Mouse (Mus musculus) neural tube, embryonic 15.5 days (tissue): ENCODE measurements around the gene Mepe. TPM values are rescaled to one million over a fixed set of nuclear protein-coding genes. Genes with fewer than 3 reads are reported as not detected.
A peak's percentile ranks its signal among the peaks of the same experiment; 100 is the strongest.

Experiments
- ATAC-seq: fragments of 200-750 bp; cut with Nextera tagmentation; 2 replicates; pipeline ENCODE4 v1.8.0; 2017; ENCODE audit warnings: mild to moderate bottlenecking, moderate TSS enrichment, moderate library complexity; ENCODE audit not compliant: low FRiP score
- H3K27ac ChIP-seq: fragments of 300-500 bp; sonication (generic); replicated peaks from 2 replicates; pipeline ENCODE4 v1.5.1; 2015; ENCODE audit warnings: mild to moderate bottlenecking, inconsistent platforms
- H3K27me3 ChIP-seq: fragments of 300-500 bp; sonication (generic); replicated peaks from 2 replicates; pipeline ENCODE4 v1.6.1; 2015; ENCODE audit warnings: inconsistent platforms
- H3K36me3 ChIP-seq: fragments of 300-500 bp; sonication (generic); 2 replicates; pipeline ENCODE4 v1.6.1; 2015; ENCODE audit warnings: inconsistent platforms
- H3K4me1 ChIP-seq: fragments of 300-500 bp; sonication (generic); 2 replicates; pipeline ENCODE4 v1.6.1; 2015; ENCODE audit warnings: inconsistent platforms
- H3K4me2 ChIP-seq: fragments of 300-500 bp; sonication (generic); 2 replicates; pipeline ENCODE4 v1.6.1; 2015; ENCODE audit warnings: inconsistent platforms, mild to moderate bottlenecking, moderate library complexity
- H3K4me3 ChIP-seq: fragments of 300-500 bp; sonication (generic); replicated peaks from 2 replicates; pipeline ENCODE4 v1.5.1; 2015; ENCODE audit warnings: mild to moderate bottlenecking, inconsistent platforms
- H3K9ac ChIP-seq: fragments of 300-500 bp; sonication (generic); replicated peaks from 2 replicates; pipeline ENCODE4 v1.6.1; 2015; ENCODE audit warnings: mild to moderate bottlenecking, inconsistent platforms
- H3K9me3 ChIP-seq: fragments of 300-500 bp; sonication (generic); replicated peaks from 2 replicates; pipeline ENCODE4 v1.6.1; 2016; ENCODE audit warnings: inconsistent platforms
- WGBS: fragments of 180-500 bp; shearing (Covaris S2); methylation state at CpG from one replicate; pipeline ENCODE4 v1.1.7; 2015; ENCODE audit warnings: mixed read lengths; 5-methylcytosine and 5-hydroxymethylcytosine counted together
- polyA plus RNA-seq: library from polyadenylated mRNA; unstranded; fragments of >200 nt; fragmentation: Nextera tagmentation; extraction: Ambion mirVana; gene quantifications from 2 replicates; pipeline ENCODE4 v1.2.1, GENCODE M21; 2015

Mepe gene
- polyA plus RNA-seq, 1 experiment from 2014 or later: not detected

- H3K4me1 ChIP-seq: no peaks in the 10 kb centered on the region
- no peaks in the 10 kb centered on the region for H3K9me3 ChIP-seq
- no peak overlapping the region for H3K4me2 ChIP-seq
- no peak overlapping the region for H3K9ac ChIP-seq
- H3K4me3 ChIP-seq: no peak overlapping the region
- H3K27ac ChIP-seq: no peak overlapping the region
- WGBS: 77% methylated on average over 5 of the region's 5 CpGs
- H3K27me3 ChIP-seq: no peaks in the 10 kb centered on the region
- ATAC-seq: no peak
- no peaks in the 10 kb centered on the region for H3K36me3 ChIP-seq
These were observed 32.4 kb downstream of the Mepe start for GRCm38 (mm10) chr5:104357575-104357974.

- ATAC-seq: no peak
- no peaks in the 10 kb centered on the region for H3K4me1 ChIP-seq
- H3K36me3 ChIP-seq: no peaks in the 10 kb centered on the region
- 67% methylated on average over 7 of the region's 7 CpGs for WGBS
- H3K9me3 ChIP-seq: no peaks in the 10 kb centered on the region
- no peak overlapping the region for H3K9ac ChIP-seq
- no peak overlapping the region for H3K27ac ChIP-seq
- no peaks in the 10 kb centered on the region for H3K27me3 ChIP-seq
- H3K4me3 ChIP-seq: no peak overlapping the region
- H3K4me2 ChIP-seq: no peak overlapping the region
These were observed 33.5 kb downstream of the Mepe start for GRCm38 (mm10) chr5:104358592-104358991.

- Histone ChIP-seq H3K27ac (no peak overlapping the region), H3K27me3 (no peaks in the 10 kb centered on the region), H3K9me3 (no peaks in the 10 kb centered on the region), H3K4me2 (no peak overlapping the region), H3K36me3 (no peaks in the 10 kb centered on the region), H3K4me1 (no peaks in the 10 kb centered on the region), H3K4me3 (no peak overlapping the region), H3K9ac (no peak overlapping the region)
- 44% methylated on average over 6 of the region's 6 CpGs for whole genome bisulfite sequencing
- no peak for ATAC-seq
These were observed 34.1 kb downstream of the Mepe start for GRCm38 (mm10) chr5:104359257-104359656.

GRCm38 (mm10) chr5:104370580-104370979 is 45.5 kb downstream of the Mepe start:
- Histone ChIP-seq H3K27me3 (no peaks in the 10 kb centered on the region), H3K27ac (no peak overlapping the region), H3K4me2 (no peak overlapping the region), H3K4me1 (0 out of 2 replicates have a peak, but pooled peaks cover 3% of the 10 kb centered on the region), H3K36me3 (no peaks in the 10 kb centered on the region), H3K4me3 (no peak overlapping the region), H3K9ac (no peak overlapping the region), H3K9me3 (no peaks in the 10 kb centered on the region)
- WGBS: 87% methylated on average over 5 of the region's 5 CpGs
- no peak for ATAC-seq

- Histone ChIP-seq H3K27me3 (no peaks in the 10 kb centered on the region), H3K27ac (no peak overlapping the region), H3K9ac (no peak overlapping the region), H3K4me3 (no peak overlapping the region), H3K4me1 (0 out of 2 replicates have a peak, but pooled peaks cover 3% of the 10 kb centered on the region), H3K4me2 (no peak overlapping the region), H3K36me3 (no peaks in the 10 kb centered on the region), H3K9me3 (no peaks in the 10 kb centered on the region)
- ATAC-seq: no peak
- WGBS: 90% methylated on average over 4 of the region's 4 CpGs
These were observed 46.2 kb downstream of the Mepe start for GRCm38 (mm10) chr5:104371284-104371683.

GRCm38 (mm10) chr5:104373648-104374307 is 48.6 kb downstream of the Mepe start:
- no peak overlapping the region for H3K4me3 ChIP-seq
- no peaks in the 10 kb centered on the region for H3K36me3 ChIP-seq
- H3K27ac ChIP-seq: no peak overlapping the region
- no peaks in the 10 kb centered on the region for H3K27me3 ChIP-seq
- ATAC-seq: no peak
- WGBS: 85% methylated on average over 4 of the region's 4 CpGs
- H3K4me1 ChIP-seq: 0 out of 2 replicates have a peak, but pooled peaks cover 3% of the 10 kb centered on the region
- H3K9me3 ChIP-seq: no peaks in the 10 kb centered on the region
- no peak overlapping the region for H3K4me2 ChIP-seq
- no peak overlapping the region for H3K9ac ChIP-seq

GRCm38 (mm10) chr5:104374308-104374660 is 49.2 kb downstream of the Mepe start:
- no peaks in the 10 kb centered on the region for H3K27me3 ChIP-seq
- no peak overlapping the region for H3K4me3 ChIP-seq
- no peaks in the 10 kb centered on the region for H3K36me3 ChIP-seq
- 0 out of 2 replicates have a peak, but pooled peaks cover 3% of the 10 kb centered on the region for H3K4me1 ChIP-seq
- WGBS: 81% methylated on average over 6 of the region's 6 CpGs
- no peak overlapping the region for H3K9ac ChIP-seq
- H3K27ac ChIP-seq: no peak overlapping the region
- H3K4me2 ChIP-seq: no peak overlapping the region
- H3K9me3 ChIP-seq: no peaks in the 10 kb centered on the region
- no peak for ATAC-seq

- H3K4me2 ChIP-seq: no peak overlapping the region
- H3K4me3 ChIP-seq: no peak overlapping the region
- no peaks in the 10 kb centered on the region for H3K36me3 ChIP-seq
- H3K4me1 ChIP-seq: 0 out of 2 replicates have a peak, but pooled peaks cover 3% of the 10 kb centered on the region
- peak; percentile 47 for ATAC-seq
- no peaks in the 10 kb centered on the region for H3K9me3 ChIP-seq
- WGBS: 46% methylated on average over 2 of the region's 2 CpGs
- no peaks in the 10 kb centered on the region for H3K27me3 ChIP-seq
- H3K9ac ChIP-seq: no peak overlapping the region
- no peak overlapping the region for H3K27ac ChIP-seq
These were observed 50.0 kb downstream of the Mepe start for GRCm38 (mm10) chr5:104375132-104375531.

- Histone ChIP-seq H3K4me2 (no peak overlapping the region), H3K27ac (no peak overlapping the region), H3K27me3 (no peaks in the 10 kb centered on the region), H3K4me3 (no peak overlapping the region), H3K9me3 (no peaks in the 10 kb centered on the region), H3K36me3 (no peaks in the 10 kb centered on the region), H3K4me1 (0 out of 2 replicates have a peak, but pooled peaks cover 3% of the 10 kb centered on the region), H3K9ac (no peak overlapping the region)
- 74% methylated on average over 1 of the region's 1 CpGs for WGBS
- no peak for ATAC-seq
These were observed 51.8 kb downstream of the Mepe start for GRCm38 (mm10) chr5:104376890-104377289.

GRCm38 (mm10) chr5:104380574-104380973 is 55.4 kb downstream of the Mepe start:
- no peaks in the 10 kb centered on the region for H3K9me3 ChIP-seq
- H3K27ac ChIP-seq: no peak overlapping the region
- H3K4me2 ChIP-seq: no peak overlapping the region
- no peak for ATAC-seq
- no peak overlapping the region for H3K9ac ChIP-seq
- no peaks in the 10 kb centered on the region for H3K27me3 ChIP-seq
- WGBS: 88% methylated on average over 1 of the region's 1 CpGs
- H3K4me3 ChIP-seq: no peak overlapping the region
- H3K36me3 ChIP-seq: no peaks in the 10 kb centered on the region
- H3K4me1 ChIP-seq: no peaks in the 10 kb centered on the region

- no peaks in the 10 kb centered on the region for H3K27me3 ChIP-seq
- no peaks in the 10 kb centered on the region for H3K4me1 ChIP-seq
- no peaks in the 10 kb centered on the region for H3K36me3 ChIP-seq
- no peak for ATAC-seq
- no peak overlapping the region for H3K27ac ChIP-seq
- no peak overlapping the region for H3K4me3 ChIP-seq
- WGBS: 58% methylated on average over 4 of the region's 7 CpGs
- H3K4me2 ChIP-seq: no peak overlapping the region
- no peak overlapping the region for H3K9ac ChIP-seq
- no peaks in the 10 kb centered on the region for H3K9me3 ChIP-seq
These were observed 56.5 kb downstream of the Mepe start for GRCm38 (mm10) chr5:104381671-104382070.

GRCm38 (mm10) chr5:104384540-104384939 is 59.4 kb downstream of the Mepe start:
- no peaks in the 10 kb centered on the region for H3K9me3 ChIP-seq
- H3K36me3 ChIP-seq: no peaks in the 10 kb centered on the region
- 82% methylated on average over 7 of the region's 7 CpGs for WGBS
- H3K4me2 ChIP-seq: no peak overlapping the region
- H3K4me1 ChIP-seq: no peaks in the 10 kb centered on the region
- H3K4me3 ChIP-seq: no peak overlapping the region
- no peak for ATAC-seq
- H3K9ac ChIP-seq: no peak overlapping the region
- H3K27ac ChIP-seq: no peak overlapping the region
- H3K27me3 ChIP-seq: no peaks in the 10 kb centered on the region
